Mouse (Mus musculus) kidney, embryonic 14.5 days (tissue): ENCODE measurements around the gene Pygo2. TPM values are rescaled to one million over a fixed set of nuclear protein-coding genes. Genes with fewer than 3 reads are reported as not detected.
A peak's percentile ranks its signal among the peaks of the same experiment; 100 is the strongest.

Experiments
- ATAC-seq: fragments of 200-750 bp; cut with Nextera tagmentation; 2 replicates; pipeline ENCODE4 v1.8.0; 2017; ENCODE audit warnings: moderate number of reproducible peaks, mild to moderate bottlenecking, moderate TSS enrichment, moderate library complexity; ENCODE audit not compliant: low FRiP score, low TSS enrichment
- H3K27ac ChIP-seq: fragments of 300-500 bp; sonication (generic); 2 replicates; pipeline ENCODE4 v1.5.1; 2014; ENCODE audit warnings: low read depth, mild to moderate bottlenecking, low read length, moderate library complexity, mixed read lengths
- H3K27me3 ChIP-seq: fragments of 300-500 bp; sonication (generic); 2 replicates; pipeline ENCODE4 v1.6.1; 2014; ENCODE audit warnings: mild to moderate bottlenecking, low read length; ENCODE audit not compliant: control insufficient read depth, insufficient read depth
- H3K36me3 ChIP-seq: fragments of 300-500 bp; sonication (generic); 2 replicates; pipeline ENCODE4 v1.6.1; 2014; ENCODE audit warnings: low read length, mixed read lengths; ENCODE audit not compliant: control insufficient read depth, insufficient read depth
- H3K4me1 ChIP-seq: fragments of 300-500 bp; sonication (generic); 2 replicates; pipeline ENCODE4 v1.6.1; 2014; ENCODE audit warnings: low read length, mixed read lengths; ENCODE audit not compliant: control insufficient read depth, insufficient read depth
- H3K4me2 ChIP-seq: fragments of 300-500 bp; sonication (generic); replicated peaks from 2 replicates; pipeline ENCODE4 v1.6.1; 2014; ENCODE audit warnings: low read depth, mild to moderate bottlenecking, low read length
- H3K4me3 ChIP-seq: fragments of 300-500 bp; sonication (generic); 2 replicates; pipeline ENCODE4 v1.5.1; 2014; ENCODE audit warnings: mild to moderate bottlenecking, low read length
- H3K9ac ChIP-seq: fragments of 300-500 bp; sonication (generic); 2 replicates; pipeline ENCODE4 v1.6.1; 2014; ENCODE audit warnings: low read depth, mild to moderate bottlenecking, low read length, moderate library complexity
- H3K9me3 ChIP-seq: fragments of 300-500 bp; sonication (generic); 2 replicates; pipeline ENCODE4 v1.6.1; 2016; ENCODE audit warnings: low read length; ENCODE audit not compliant: control insufficient read depth
- WGBS: fragments of 180-500 bp; shearing (Covaris S2); extraction: QIAGEN DNeasy Blood & Tissue Kit; methylation state at CpG from one replicate; pipeline ENCODE4 v1.1.7; 2014; 5-methylcytosine and 5-hydroxymethylcytosine counted together
- polyA plus RNA-seq: library from polyadenylated mRNA; unstranded; fragments of >200 nt; fragmentation: Nextera tagmentation; extraction: Ambion mirVana; gene quantifications from 2 replicates; pipeline ENCODE4 v1.2.1, GENCODE M21; 2014

The Pygo2 gene
- polyA plus RNA-seq, 1 experiment from 2014 or later, result 53.0 TPM

GRCm38 (mm10) chr3:89391663-89392511, 38.1 kb upstream of the Pygo2 start:
- WGBS, result under 1% methylated on average over 56 of the region's 56 CpGs
- peaks cover 38% of the 10 kb centered on the region for H3K4me1 ChIP-seq

GRCm38 (mm10) chr3:89392871-89393311, 37.1 kb upstream of the Pygo2 start:
- peak overlapping the region; percentile 65 for H3K9ac ChIP-seq
- H3K27me3 ChIP-seq, result no peaks in the 10 kb centered on the region
- peak overlapping the region; percentile 67; the same call in 1 of the 2 replicates for H3K27ac ChIP-seq
- peak overlapping the region; percentile 99 for H3K4me2 ChIP-seq
- 0% methylated on average over 22 of the region's 24 CpGs for WGBS
- H3K36me3 ChIP-seq, result no peaks in the 10 kb centered on the region
- H3K4me1 ChIP-seq, result peaks cover 32% of the 10 kb centered on the region
- no peak for ATAC-seq
- no peaks in the 10 kb centered on the region for H3K9me3 ChIP-seq
- H3K4me3 ChIP-seq, result peak overlapping the region; percentile 51

More at GRCm38 (mm10) chr3:89391663-89392511, 38.1 kb upstream of the Pygo2 start:
- peak overlapping the region; percentile 99 for H3K4me2 ChIP-seq
- no peaks in the 10 kb centered on the region for H3K36me3 ChIP-seq
- H3K27ac ChIP-seq, result peak overlapping the region; percentile 26
- H3K27me3 ChIP-seq, result no peaks in the 10 kb centered on the region
- H3K9ac ChIP-seq, result peak overlapping the region; percentile 65
- peak overlapping the region; percentile 51 for H3K4me3 ChIP-seq
- ATAC-seq, result no peak
- no peaks in the 10 kb centered on the region for H3K9me3 ChIP-seq

- peak overlapping the region; percentile 51 for H3K4me3 ChIP-seq
- WGBS, result under 1% methylated on average over 15 of the region's 15 CpGs
Observed at GRCm38 (mm10) chr3:89393605-89394004, 36.4 kb upstream of the Pygo2 start.

GRCm38 (mm10) chr3:89394006-89394893, 35.8 kb upstream of the Pygo2 start, which contains the start of gene Zbtb7b:
Zbtb7b (minus strand) TSS chr3:89394776.
- H3K4me1 ChIP-seq, result peaks cover 32% of the 10 kb centered on the region
- peak within 1 kb of the TSS; percentile 51 for H3K4me3 ChIP-seq
- peak within 1 kb of the TSS; percentile 99 for H3K4me2 ChIP-seq
- under 1% methylated on average over 42 of the region's 42 CpGs for WGBS
- H3K27ac ChIP-seq, result peak within 1 kb of the TSS; percentile 74
- no peaks in the 10 kb centered on the region for H3K36me3 ChIP-seq
- H3K27me3 ChIP-seq, result no peaks in the 10 kb centered on the region
- H3K9ac ChIP-seq, result peak within 1 kb of the TSS; percentile 57; the same call in 1 of the 2 replicates
- no peaks in the 10 kb centered on the region for H3K9me3 ChIP-seq
- peak; percentile 57 for ATAC-seq

More at GRCm38 (mm10) chr3:89393605-89394004, 36.4 kb upstream of the Pygo2 start:
- Histone ChIP-seq H3K9me3 (no peaks in the 10 kb centered on the region), H3K36me3 (no peaks in the 10 kb centered on the region), H3K9ac (peak overlapping the region; percentile 57; the same call in 1 of the 2 replicates), H3K27me3 (no peaks in the 10 kb centered on the region), H3K27ac (peak overlapping the region; percentile 74), H3K4me1 (peaks cover 32% of the 10 kb centered on the region), H3K4me2 (peak overlapping the region; percentile 99)
- ATAC-seq, result peak; percentile 94

GRCm38 (mm10) chr3:89394894-89395256, 35.1 kb upstream of the Pygo2 start:
- peak; percentile 13 for ATAC-seq
- under 1% methylated on average over 12 of the region's 12 CpGs for WGBS
- Histone ChIP-seq H3K27ac (peak overlapping the region; percentile 74), H3K27me3 (no peaks in the 10 kb centered on the region), H3K9ac (peak overlapping the region; percentile 57; the same call in 1 of the 2 replicates), H3K36me3 (no peaks in the 10 kb centered on the region), H3K4me1 (peaks cover 32% of the 10 kb centered on the region), H3K4me3 (peak overlapping the region; percentile 51), H3K9me3 (no peaks in the 10 kb centered on the region), H3K4me2 (peak overlapping the region; percentile 99)

- H3K27ac ChIP-seq, result peak overlapping the region; percentile 74; the same call in 1 of the 2 replicates
- H3K9me3 ChIP-seq, result no peaks in the 10 kb centered on the region
- peak overlapping the region; percentile 57; the same call in 1 of the 2 replicates for H3K9ac ChIP-seq
- 2% methylated on average over 10 of the region's 10 CpGs for WGBS
- H3K36me3 ChIP-seq, result no peaks in the 10 kb centered on the region
- peak overlapping the region; percentile 51 for H3K4me3 ChIP-seq
- no peaks in the 10 kb centered on the region for H3K27me3 ChIP-seq
- peaks cover 27% of the 10 kb centered on the region for H3K4me1 ChIP-seq
- no peak for ATAC-seq
- H3K4me2 ChIP-seq, result peak overlapping the region; percentile 99
Observed at GRCm38 (mm10) chr3:89395419-89395805, 34.6 kb upstream of the Pygo2 start.

GRCm38 (mm10) chr3:89395806-89396653, 34.0 kb upstream of the Pygo2 start:
- under 1% methylated on average over 44 of the region's 44 CpGs for WGBS
- H3K4me1 ChIP-seq, result peaks cover 22% of the 10 kb centered on the region

GRCm38 (mm10) chr3:89396654-89397005, 33.4 kb upstream of the Pygo2 start:
- Histone ChIP-seq H3K4me1 (peaks cover 16% of the 10 kb centered on the region; the same call in 1 of the 2 replicates), H3K4me3 (peak overlapping the region; percentile 51), H3K9me3 (no peaks in the 10 kb centered on the region), H3K27ac (no peak overlapping the region), H3K36me3 (no peaks in the 10 kb centered on the region; the same call in 1 of the 2 replicates), H3K9ac (no peak overlapping the region; the same call in 1 of the 2 replicates), H3K4me2 (peak overlapping the region; percentile 99), H3K27me3 (no peaks in the 10 kb centered on the region)
- no peak for ATAC-seq
- WGBS, result 2% methylated on average over 4 of the region's 4 CpGs

More at GRCm38 (mm10) chr3:89395806-89396653, 34.0 kb upstream of the Pygo2 start:
- H3K27me3 ChIP-seq, result no peaks in the 10 kb centered on the region
- H3K9ac ChIP-seq, result peak overlapping the region; percentile 57
- ATAC-seq, result peak; percentile 22; the same call in 1 of the 2 replicates
- H3K27ac ChIP-seq, result peak overlapping the region; percentile 42; the same call in 1 of the 2 replicates
- H3K4me2 ChIP-seq, result peak overlapping the region; percentile 99
- H3K4me3 ChIP-seq, result peak overlapping the region; percentile 51
- no peaks in the 10 kb centered on the region for H3K9me3 ChIP-seq
- no peaks in the 10 kb centered on the region for H3K36me3 ChIP-seq
